Mouse (Mus musculus): ENCODE results near the gene Gemin7. TPM values are rescaled to one million over a fixed set of nuclear protein-coding genes. Genes with fewer than 3 reads are reported as not detected.

Gemin7 gene
- polyA plus RNA-seq, 1 experiment from 2014 or later = 61.7 TPM

- peak; percentile 90 for DNase-seq
- peak overlapping the region; percentile 93 for H3K27ac ChIP-seq (ENCODE audit: low read depth)
- H3K36me3 ChIP-seq (replicated peaks; ENCODE audit: insufficient read depth, low read length) = peaks cover 13% of the 10 kb centered on the region
- WGBS (ENCODE audit: insufficient replicate concordance) = under 1% methylated on average over 53 of the region's 53 CpGs
- peaks cover 43% of the 10 kb centered on the region for H3K4me1 ChIP-seq (ENCODE audit: insufficient read depth)
- H3K9ac ChIP-seq (replicated peaks) = peak overlapping the region; percentile 76
- H3K4me3 ChIP-seq (ENCODE audit: low read depth, low read length) = peak overlapping the region; percentile 85
- no peaks in the 10 kb centered on the region for H3K9me3 ChIP-seq (ENCODE audit: low read length)
- peaks cover 5% of the 10 kb centered on the region; the same call in 1 of the 2 replicates for H3K27me3 ChIP-seq (ENCODE audit: insufficient read depth, low read length)
- peak; percentile 91 for ATAC-seq
- H3K4me2 ChIP-seq (ENCODE audit: low read depth, low read length) = peak overlapping the region; percentile 91
- TF ChIP-seq CTCF (IDR thresholded peaks at IDR 0.05; ENCODE audit: low read depth) = peak; percentile 39
- TF ChIP-seq EP300 (IDR thresholded peaks at IDR 0.05; ENCODE audit: low read depth) = no peak
Measured at GRCm38 (mm10) chr7:19572926-19573775, 4.2 kb downstream of the Gemin7 start.

- no peak overlapping the region for H3K9ac ChIP-seq (replicated peaks)
- no peak overlapping the region for H3K4me3 ChIP-seq (ENCODE audit: low read depth, low read length)
- no peak overlapping the region for H3K4me2 ChIP-seq (ENCODE audit: low read depth, low read length)
- peaks cover 21% of the 10 kb centered on the region for H3K4me1 ChIP-seq (ENCODE audit: insufficient read depth)
- DNase-seq (no peak), ATAC-seq (no peak)
- H3K27me3 ChIP-seq (ENCODE audit: insufficient read depth, low read length) = no peaks in the 10 kb centered on the region
- H3K9me3 ChIP-seq (ENCODE audit: low read length) = no peaks in the 10 kb centered on the region
- H3K27ac ChIP-seq (ENCODE audit: low read depth) = no peak overlapping the region
- 82% methylated on average over 3 of the region's 3 CpGs for WGBS (ENCODE audit: insufficient replicate concordance)
- peaks cover 33% of the 10 kb centered on the region for H3K36me3 ChIP-seq (replicated peaks; ENCODE audit: insufficient read depth, low read length)
- TF ChIP-seq CTCF (IDR thresholded peaks at IDR 0.05; ENCODE audit: low read depth) = no peak
- no peak for TF ChIP-seq EP300 (IDR thresholded peaks at IDR 0.05; ENCODE audit: low read depth)
Measured at GRCm38 (mm10) chr7:19569647-19570046, 7.7 kb downstream of the Gemin7 start.

- Histone ChIP-seq H3K27ac (ENCODE audit: low read depth) (no peak overlapping the region; the same call in 1 of the 2 replicates), H3K27me3 (ENCODE audit: insufficient read depth, low read length) (no peaks in the 10 kb centered on the region), H3K4me2 (ENCODE audit: low read depth, low read length) (no peak overlapping the region), H3K4me3 (ENCODE audit: low read depth, low read length) (no peak overlapping the region), H3K36me3 (replicated peaks; ENCODE audit: insufficient read depth, low read length) (peaks cover 38% of the 10 kb centered on the region), H3K9ac (replicated peaks) (no peak overlapping the region), H3K9me3 (ENCODE audit: low read length) (no peaks in the 10 kb centered on the region), H3K4me1 (ENCODE audit: insufficient read depth) (peaks cover 25% of the 10 kb centered on the region)
- no peak for TF ChIP-seq CTCF (IDR thresholded peaks at IDR 0.05; ENCODE audit: low read depth)
- TF ChIP-seq EP300 (IDR thresholded peaks at IDR 0.05; ENCODE audit: low read depth) = no peak
- ATAC-seq (no peak), DNase-seq (no peak)
- 80% methylated on average over 8 of the region's 8 CpGs for WGBS (ENCODE audit: insufficient replicate concordance)
Measured at GRCm38 (mm10) chr7:19567426-19567825, 10.0 kb downstream of the Gemin7 start.

DNA sequence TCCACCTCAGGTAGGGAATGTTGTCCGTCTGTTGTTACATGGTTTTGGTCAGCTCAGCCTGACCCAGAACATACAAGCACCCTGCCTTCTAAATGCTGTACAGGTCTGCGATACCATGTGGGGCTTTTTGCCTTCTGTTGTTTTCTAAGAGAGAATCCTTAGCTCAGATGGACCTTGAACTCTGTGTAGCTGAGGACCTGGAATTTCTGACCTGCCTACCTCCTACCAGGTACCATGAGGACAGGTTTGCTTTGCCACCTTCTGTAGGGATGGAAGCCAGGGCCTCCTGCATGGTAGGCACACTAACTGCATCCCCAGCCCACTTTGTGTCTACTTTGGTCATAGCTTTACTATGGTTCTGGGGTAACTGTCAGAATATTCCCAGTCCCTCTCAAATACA is 11.6 kb downstream of the Gemin7 start:
- ATAC-seq (no peak), DNase-seq (no peak)
- H3K36me3 ChIP-seq (replicated peaks; ENCODE audit: insufficient read depth, low read length) = peaks cover 38% of the 10 kb centered on the region
- H3K27ac ChIP-seq (ENCODE audit: low read depth) = no peak overlapping the region
- no peaks in the 10 kb centered on the region for H3K27me3 ChIP-seq (ENCODE audit: insufficient read depth, low read length)
- no peak overlapping the region for H3K9ac ChIP-seq (replicated peaks)
- H3K4me2 ChIP-seq (ENCODE audit: low read depth, low read length) = no peak overlapping the region
- TF ChIP-seq CTCF (IDR thresholded peaks at IDR 0.05; ENCODE audit: low read depth) = no peak
- no peak for TF ChIP-seq EP300 (IDR thresholded peaks at IDR 0.05; ENCODE audit: low read depth)
- 97% methylated on average over 2 of the region's 2 CpGs for WGBS (ENCODE audit: insufficient replicate concordance)
- H3K9me3 ChIP-seq (ENCODE audit: low read length) = no peaks in the 10 kb centered on the region
- H3K4me1 ChIP-seq (ENCODE audit: insufficient read depth) = peaks cover 18% of the 10 kb centered on the region
- H3K4me3 ChIP-seq (ENCODE audit: low read depth, low read length) = no peak overlapping the region

- Histone ChIP-seq H3K9me3 (ENCODE audit: low read length) (no peaks in the 10 kb centered on the region), H3K27me3 (ENCODE audit: insufficient read depth, low read length) (no peaks in the 10 kb centered on the region), H3K9ac (replicated peaks) (no peak overlapping the region), H3K4me1 (ENCODE audit: insufficient read depth) (peaks cover 31% of the 10 kb centered on the region), H3K4me2 (ENCODE audit: low read depth, low read length) (peak overlapping the region; percentile 95), H3K4me3 (ENCODE audit: low read depth, low read length) (no peak overlapping the region), H3K36me3 (replicated peaks; ENCODE audit: insufficient read depth, low read length) (peaks cover 36% of the 10 kb centered on the region), H3K27ac (ENCODE audit: low read depth) (peak overlapping the region; percentile 87)
- ATAC-seq (no peak), DNase-seq (no peak)
- no peak for TF ChIP-seq EP300 (IDR thresholded peaks at IDR 0.05; ENCODE audit: low read depth)
- peak; percentile 44 for TF ChIP-seq CTCF (IDR thresholded peaks at IDR 0.05; ENCODE audit: low read depth)
- whole genome bisulfite sequencing (ENCODE audit: insufficient replicate concordance) = 98% methylated on average over 4 of the region's 4 CpGs
Measured at GRCm38 (mm10) chr7:19564455-19564854, 12.9 kb downstream of the Gemin7 start.

DNA sequence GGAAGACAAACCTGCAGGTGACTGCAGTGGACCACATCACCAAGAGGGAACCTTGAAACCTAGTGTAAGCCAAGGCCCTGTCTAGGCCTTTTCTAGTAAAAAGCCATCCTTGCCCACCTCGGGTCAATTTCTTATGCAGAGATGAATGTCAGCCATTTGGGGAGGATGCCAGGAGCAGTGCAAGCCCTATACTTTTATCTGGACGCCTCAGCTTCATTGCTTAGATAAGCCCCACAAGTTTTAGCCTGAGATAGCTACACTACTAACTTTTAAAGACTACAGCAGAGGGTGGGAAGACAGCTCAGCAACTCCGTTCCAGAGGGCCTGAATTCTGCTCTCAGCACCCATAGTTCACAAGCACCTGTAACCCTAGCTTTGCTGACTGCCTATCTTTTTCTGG is 13.5 kb downstream of the Gemin7 start:
- TF ChIP-seq EP300 (IDR thresholded peaks at IDR 0.05; ENCODE audit: low read depth) (peak; percentile 96), CTCF (IDR thresholded peaks at IDR 0.05; ENCODE audit: low read depth) (no peak)
- 56% methylated on average over 3 of the region's 3 CpGs for WGBS (ENCODE audit: insufficient replicate concordance)
- DNase-seq (peak; percentile 56), ATAC-seq (peak; percentile 50)
- H3K4me1 ChIP-seq (ENCODE audit: insufficient read depth) = peaks cover 36% of the 10 kb centered on the region
- no peaks in the 10 kb centered on the region for H3K9me3 ChIP-seq (ENCODE audit: low read length)
- H3K4me2 ChIP-seq (ENCODE audit: low read depth, low read length) = peak overlapping the region; percentile 95
- H3K9ac ChIP-seq (replicated peaks) = peak overlapping the region; percentile 99
- H3K27ac ChIP-seq (ENCODE audit: low read depth) = peak overlapping the region; percentile 87
- peaks cover 30% of the 10 kb centered on the region for H3K36me3 ChIP-seq (replicated peaks; ENCODE audit: insufficient read depth, low read length)
- peak overlapping the region; percentile 99; the same call in 1 of the 2 replicates for H3K4me3 ChIP-seq (ENCODE audit: low read depth, low read length)
- H3K27me3 ChIP-seq (ENCODE audit: insufficient read depth, low read length) = no peaks in the 10 kb centered on the region

All from liver, postnatal 0 days (tissue).